Mouse (Mus musculus): Measurements from ENCODE around the gene Tmem45b.

DNA sequence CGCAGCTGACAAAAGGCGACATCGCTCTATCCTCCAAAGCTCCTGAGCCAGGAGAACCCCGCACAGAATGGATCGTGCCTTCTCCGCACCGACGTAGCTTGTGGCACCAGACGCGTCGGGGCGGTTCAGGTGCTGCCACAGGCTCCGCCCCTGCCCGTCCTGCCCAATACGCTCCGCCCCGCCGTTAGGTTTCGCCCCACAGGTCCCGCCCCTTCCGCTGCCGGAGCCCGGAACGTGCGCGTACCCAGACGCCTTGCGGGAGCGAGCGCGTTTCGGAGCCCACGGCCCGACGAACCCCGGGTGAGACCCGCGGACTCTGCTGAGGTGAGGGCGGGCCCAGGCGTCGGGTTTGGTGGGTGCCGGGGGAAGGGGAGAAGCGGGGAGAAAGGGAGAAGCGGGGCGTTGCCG is 78.3 kb downstream of the Tmem45b start, which contains the start of gene Nfrkb:
- TF ChIP-seq CTCF (IDR thresholded peaks at IDR 0.05; ENCODE audit: borderline replicate concordance, insufficient read depth, low read length) (no peak), POLR2A (IDR thresholded peaks at IDR 0.05; ENCODE audit: low read depth, low read length) (peak; percentile 92)

All from embryonic fibroblast, embryonic 13.5 days (primary cell).